Mouse (Mus musculus) layer of hippocampus, postnatal 14 days (tissue): ENCODE data around the gene Nle1. TPM values are rescaled to one million over a fixed set of nuclear protein-coding genes. Genes with fewer than 3 reads are reported as not detected.
A peak's percentile ranks its signal among the peaks of the same experiment; 100 is the strongest.
"Not testable (repeated sequence)": the region's sequence is repeated elsewhere in the genome, so short reads cannot be mapped to it uniquely, and the experiment has no call there.

Experiments
- DNase-seq, 2 experiments: peaks; one replicate each; pipeline ENCODE4 v3.0.0; 2021 to 2022; ENCODE audit warnings: low spot score in 2 of 2, mixed read lengths in 1 of 2
- long read RNA-seq, 2 experiments: library from polyadenylated mRNA; stranded (forward); transcript quantifications; one replicate each; pipeline ENCODE4 v2.0.0; 2021
- total RNA-seq, 2 experiments: library from RNA; stranded (reverse); gene quantifications; 2 replicates each; pipeline ENCODE4 v1.2.3; 2021

Gene Nle1
- 10 to 100 TPM; 34.4 to 35.1 TPM for total RNA-seq
- long read RNA-seq, experiment 1, partial matches to known transcripts, result 16 of 44 reads
- long read RNA-seq, experiment 1, other reads (novel, unspliced or antisense), result 24 of 44 reads
- long read RNA-seq, experiment 2, transcript Nle1-201 (13 exons, 1,783 nt), result major isoform, 8 of 48 reads
- long read RNA-seq, experiment 2, partial matches to known transcripts, result 14 of 48 reads
- long read RNA-seq, experiment 2, other reads (novel, unspliced or antisense), result 26 of 48 reads

DNA sequence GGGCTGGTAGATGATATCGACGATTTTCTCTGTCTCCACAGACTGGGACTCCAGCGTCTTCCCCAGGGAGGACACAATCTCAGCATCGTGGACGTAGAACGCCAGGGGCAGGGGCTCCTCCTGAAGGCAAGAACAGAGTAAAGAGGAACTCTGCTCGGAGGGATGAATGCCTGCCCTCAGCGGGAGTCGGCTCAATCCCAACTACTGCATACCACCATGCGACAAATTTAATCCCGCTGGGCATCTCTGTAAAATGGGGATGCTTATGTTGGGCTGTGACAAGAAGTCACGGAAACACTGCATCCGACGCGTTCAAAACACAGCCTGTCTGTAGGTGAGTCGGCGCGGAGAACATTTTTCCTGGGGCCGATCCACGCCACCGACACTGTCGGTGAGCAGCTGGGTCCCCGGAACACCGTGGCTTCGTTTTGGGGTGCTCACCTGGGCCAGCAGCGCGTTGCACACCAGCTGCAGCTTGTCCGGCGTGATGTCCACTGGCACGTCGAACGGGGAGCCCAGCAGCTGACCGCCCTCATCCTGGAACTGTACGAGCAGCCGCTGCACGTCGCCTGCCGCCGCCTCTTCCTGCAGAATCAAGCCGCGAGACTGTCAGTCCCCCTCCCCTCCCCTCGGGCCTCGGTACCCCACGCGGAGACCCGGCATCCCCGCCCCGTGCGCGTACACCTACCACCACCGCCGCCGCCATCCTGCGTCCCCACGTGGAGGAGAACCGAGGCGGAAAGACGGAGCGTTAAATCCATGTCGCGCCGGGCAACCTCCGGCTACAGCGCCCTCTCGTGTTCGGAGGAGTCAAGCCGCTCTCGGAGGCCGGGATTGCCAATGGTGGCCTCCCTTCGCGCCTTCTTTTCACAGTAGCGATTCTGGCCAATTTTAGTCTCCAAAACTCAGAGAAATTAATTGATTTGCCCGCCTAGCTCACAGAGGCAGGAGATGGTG is at the start of gene Nle1:
Nle1 (minus strand) TSS at position 761 of the 957 bp plus-strand sequence.
- peak; percentile 93 for DNase-seq

DNA sequence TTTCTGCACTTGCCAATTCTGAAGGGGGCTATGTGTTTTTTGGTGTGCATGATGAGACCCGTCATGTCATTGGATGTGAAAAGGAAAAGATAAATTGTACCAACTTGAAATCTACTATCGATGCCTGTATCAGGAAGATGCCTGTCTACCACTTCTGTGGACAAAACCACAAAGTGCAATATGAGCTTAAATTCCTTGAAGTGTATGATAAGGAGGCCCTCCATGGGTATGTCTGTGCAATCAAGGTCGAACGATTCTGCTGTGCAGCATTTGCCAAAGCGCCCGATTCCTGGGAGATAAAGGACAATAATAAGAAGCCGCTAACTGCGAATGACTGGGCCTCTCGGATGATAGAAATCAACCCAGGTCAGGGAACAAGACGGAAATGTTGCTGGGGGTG is 48.7 kb upstream of the Nle1 start:
- no peak for DNase-seq

DNA sequence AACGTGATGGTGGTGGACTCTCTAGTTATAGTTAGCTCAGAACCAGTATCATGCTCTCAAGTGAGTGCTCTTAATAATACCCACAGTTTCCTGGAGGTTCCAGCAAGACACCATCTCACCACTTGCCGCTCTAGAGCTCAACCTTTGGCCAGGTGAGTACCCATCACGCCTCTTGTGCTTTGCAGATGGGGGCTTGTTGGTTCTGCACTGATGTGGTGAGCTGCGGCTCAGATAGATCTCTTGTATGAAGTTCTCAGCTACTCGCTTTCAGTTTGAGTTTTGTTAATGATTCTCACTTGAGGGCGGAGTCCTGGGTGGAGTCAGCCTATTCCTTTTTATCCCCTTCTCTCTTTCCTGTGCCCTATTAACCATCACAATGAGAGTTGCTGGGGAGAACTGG is 46.4 kb upstream of the Nle1 start:
- no peak for DNase-seq

DNA sequence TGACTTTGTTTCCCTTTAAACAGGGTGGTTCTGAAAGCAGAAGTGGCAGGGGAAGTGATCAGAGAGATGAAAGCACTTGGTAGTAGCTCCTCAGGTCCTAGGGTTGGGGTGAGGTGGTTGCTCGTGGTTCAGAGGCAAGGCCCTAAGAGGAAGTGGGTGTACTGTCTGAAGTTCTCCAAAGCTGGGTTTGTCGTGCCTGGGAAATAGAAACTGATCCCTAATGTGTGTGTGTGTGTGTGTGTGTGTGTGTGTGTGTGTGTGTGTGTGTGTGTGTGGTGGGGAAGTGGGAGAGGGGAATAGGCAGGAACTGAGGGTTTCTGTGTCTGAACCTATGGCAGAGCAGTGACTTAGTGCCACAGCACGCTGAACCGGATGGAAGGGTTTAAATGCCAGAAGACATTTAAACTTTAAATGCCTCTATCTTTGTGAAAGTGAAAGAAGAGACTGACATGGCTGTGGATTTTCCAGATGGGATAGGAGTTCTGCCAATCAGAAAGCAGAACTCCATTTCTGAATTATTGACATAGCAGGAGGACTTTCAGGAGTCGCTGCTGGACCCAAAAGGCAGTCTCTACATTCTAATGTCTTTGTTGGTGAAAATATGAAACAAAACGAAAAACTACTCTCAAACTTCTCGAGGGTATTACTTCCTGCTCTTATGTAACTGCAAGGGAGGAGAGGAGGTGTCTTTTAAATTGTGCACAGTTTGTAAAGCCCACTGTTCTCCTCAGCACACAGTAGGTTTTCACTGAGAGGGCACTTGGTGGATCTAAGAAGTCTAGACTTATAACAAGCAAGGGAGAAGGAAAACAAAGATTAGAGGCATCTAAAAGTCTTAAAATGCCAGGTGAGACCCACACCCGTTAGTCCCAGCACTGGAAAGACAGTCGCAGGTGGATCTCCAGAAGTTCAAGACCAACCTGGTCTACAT is 44.7 kb upstream of the Nle1 start:
- DNase-seq, result no peak

DNA sequence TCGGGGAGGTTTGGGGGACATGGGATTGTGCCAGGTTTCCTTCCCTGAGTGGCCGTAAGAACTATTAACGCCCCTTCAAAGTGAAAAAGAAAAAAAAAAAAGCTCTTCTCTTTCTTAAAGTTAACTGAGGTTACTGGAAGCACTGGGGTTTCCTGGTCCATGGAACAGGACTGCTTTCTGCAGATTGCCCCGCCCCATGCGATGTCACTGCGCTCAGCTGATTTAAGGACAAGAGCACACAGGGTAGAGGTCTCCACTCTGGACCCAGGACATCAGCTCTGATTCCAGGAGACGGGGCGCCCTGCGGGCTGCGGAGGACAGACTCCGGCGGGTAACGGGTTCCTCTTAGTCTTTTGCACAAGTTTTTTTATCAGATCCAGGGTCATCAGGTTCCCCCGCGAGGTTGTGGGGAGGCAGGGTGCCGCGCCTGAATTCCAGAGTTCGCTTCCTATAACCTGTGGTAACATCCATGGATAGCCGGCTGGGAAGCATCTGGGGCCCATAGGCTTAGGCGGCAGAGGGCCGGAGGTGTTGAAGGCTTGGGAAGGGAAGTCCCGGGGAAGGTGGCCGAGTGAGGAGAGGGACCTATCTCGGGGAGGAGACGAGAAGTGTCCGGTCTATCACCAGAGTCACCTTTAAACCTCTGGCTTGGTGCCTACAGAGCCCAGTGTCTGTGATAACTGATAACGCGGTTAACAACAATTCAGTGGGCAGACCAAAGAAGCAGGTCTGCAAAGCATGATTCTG is 43.8 kb upstream of the Nle1 start:
- DNase-seq, result no peak

DNA sequence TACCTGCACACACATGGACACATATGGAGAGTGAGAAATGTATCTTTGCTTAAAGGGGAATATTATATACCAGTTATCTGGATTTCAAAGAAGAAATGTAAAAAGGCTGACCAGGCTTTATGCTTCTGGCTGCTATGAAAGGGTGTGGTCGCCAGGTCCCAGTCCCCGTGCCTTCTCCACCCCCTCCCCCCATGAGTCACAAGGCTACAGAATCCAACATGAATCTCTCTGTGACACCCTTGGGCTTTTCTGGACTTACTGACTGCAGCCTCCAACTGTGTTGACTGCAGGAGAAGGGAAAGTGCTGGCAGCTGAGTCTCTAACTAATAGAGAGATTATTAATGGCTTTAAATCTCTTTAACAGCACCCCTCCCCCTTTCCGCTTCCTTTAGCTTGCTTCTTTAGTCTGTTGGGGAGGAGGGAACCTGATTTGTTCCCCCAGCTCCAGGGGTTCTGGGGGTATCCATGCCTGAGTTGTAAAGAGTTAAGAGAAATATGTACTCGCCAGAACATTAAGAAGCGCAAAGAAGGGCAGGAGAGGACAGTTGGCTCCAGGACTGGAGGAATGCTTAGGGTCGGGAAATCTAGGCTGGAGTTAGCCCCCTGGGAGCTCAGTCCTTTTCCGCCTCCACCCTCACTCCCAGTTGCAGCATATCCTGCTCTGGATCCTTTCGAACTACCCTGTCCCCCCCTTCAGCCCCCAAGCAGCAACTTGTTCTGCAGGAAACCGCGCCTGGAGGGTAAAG is 42.7 kb upstream of the Nle1 start, which contains the start of gene Slfn5:
Slfn5 (plus strand) TSS at position 614 of the 746 bp plus-strand sequence.
- no peak for DNase-seq

DNA sequence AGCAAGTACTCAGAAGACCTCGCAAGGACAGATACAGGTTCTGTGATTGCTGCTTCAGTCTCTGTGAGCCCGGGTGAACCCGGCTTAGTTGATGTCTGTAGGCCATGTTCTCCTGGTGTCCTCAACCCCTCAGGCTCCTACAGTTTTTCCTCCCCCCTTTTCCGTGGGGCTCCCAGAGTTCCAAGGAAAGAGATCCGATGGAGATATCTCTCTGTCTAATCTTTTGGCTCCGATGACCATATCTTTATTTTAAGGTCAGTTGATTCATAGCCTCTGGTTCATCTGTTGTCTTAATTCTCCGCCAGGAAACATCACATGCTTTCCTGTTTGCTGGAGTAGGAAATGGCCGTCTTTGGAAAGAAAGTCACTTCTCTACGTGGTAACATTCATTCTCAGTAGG is 40.8 kb upstream of the Nle1 start:
- no peak for DNase-seq

DNA sequence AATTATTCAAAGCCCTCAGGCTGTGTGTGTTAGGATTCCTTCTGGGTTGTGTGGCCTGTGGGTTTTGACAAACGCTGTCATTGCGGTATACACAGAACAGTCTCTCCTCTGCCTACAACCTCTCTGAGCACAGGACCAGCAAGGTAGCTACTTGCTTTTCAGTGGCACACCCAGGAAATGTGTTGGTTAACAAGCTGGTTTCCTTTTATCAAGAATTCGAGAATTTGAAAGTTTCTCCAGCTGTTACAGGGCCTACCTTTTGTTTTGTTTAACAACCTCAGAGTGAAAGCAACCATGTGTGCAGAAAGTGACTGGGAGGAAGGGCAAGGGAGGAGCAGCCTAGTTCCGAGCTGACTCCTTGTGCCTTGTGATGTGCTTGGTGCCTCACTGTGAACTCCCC is 39.2 kb upstream of the Nle1 start:
- DNase-seq, result no peak

DNA sequence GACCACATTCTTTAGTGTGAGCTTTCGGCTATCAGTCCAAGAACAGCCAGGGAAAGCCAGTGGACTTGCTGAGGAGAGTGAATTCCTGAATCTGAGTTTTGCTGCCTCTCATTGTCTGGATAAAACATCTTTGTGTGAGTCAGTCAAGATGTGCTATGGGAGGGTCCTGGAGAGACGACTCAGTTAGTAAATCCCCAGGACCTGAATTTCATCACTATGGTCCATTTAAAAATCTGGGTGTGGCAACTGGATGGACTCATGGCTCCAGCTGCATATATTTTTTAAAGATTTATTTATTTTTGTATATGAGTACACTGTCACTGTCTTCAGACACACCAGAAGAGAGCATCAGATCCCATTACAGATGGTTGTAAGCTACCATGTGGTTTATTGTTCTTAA is 37.4 kb upstream of the Nle1 start:
- DNase-seq, result no peak

DNA sequence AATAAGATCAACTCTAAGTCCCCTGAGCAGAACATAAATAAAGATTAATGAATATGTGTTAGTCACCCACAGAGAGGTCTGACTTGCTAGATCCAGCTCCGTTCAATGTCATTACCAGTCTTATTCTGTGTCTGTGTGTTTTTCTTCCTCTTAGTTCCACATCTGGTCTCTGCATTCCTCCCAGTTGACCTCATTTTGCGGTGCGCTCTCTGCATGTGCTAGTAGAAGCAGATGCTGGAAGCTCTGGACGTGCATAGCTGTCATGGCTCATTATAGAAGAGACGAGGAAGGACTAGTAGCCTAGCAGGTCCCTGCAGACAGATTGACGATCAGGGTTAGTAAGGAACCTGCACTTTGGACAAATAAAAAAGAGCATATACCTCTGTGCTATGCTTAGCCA is 35.1 kb upstream of the Nle1 start:
- DNase-seq, result no peak

DNA sequence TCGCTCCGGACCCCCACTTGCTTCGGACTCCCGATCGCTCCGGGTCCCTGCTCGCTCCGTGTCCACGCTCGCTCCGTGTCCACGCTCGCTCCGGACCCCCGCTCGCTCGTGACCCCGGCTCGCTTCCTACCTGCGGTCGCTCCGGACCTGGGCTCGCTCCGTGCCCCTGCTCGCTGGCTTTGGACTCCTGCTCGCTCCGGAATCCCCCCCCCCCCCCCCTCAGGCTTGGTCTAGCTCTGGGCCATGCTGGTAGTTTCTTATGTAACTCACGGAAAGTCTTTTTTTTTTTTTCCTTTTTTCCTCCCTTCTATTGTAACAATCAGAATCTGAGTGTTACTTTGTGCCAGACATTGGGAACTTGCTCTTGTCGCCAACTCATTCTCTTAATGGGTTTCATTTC is 25.0 kb upstream of the Nle1 start:
- no peak for DNase-seq

DNA sequence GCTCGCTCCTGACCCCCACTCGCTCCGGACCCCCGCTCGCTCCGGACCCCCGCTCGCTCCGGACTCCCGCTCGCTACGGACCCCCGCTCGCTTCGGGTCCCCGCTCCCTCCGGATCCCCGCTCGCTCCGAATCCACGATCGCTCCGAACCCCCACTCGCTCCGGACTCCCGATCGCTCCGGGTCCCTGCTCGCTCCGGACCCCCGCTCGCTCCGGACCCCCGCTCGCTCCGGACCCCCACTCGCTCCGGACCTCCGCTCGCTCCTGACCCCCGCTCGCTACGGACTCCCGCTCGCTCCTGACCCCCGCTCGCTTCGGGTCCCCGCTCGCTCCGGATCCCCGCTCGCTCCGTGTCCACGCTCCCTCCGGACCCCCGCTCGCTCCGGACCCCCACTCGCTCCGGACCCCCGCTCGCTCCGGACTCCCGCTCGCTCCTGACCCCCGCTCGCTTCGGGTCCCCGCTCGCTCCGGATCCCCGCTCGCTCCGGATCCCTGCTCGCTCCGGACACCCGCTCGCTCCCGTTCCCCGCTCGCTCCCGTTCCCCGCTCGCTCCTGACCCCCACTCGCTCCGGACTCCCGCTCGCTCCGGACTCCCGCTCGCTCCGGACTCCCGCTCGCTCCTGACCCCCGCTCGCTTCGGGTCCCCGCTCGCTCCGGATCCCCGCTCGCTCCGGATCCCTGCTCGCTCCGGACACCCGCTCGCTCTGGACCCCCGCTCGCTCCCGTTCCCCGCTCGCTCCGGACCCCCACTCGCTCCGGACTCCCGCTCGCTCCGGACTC is 23.6 kb upstream of the Nle1 start:
- not testable (repeated sequence) for DNase-seq

DNA sequence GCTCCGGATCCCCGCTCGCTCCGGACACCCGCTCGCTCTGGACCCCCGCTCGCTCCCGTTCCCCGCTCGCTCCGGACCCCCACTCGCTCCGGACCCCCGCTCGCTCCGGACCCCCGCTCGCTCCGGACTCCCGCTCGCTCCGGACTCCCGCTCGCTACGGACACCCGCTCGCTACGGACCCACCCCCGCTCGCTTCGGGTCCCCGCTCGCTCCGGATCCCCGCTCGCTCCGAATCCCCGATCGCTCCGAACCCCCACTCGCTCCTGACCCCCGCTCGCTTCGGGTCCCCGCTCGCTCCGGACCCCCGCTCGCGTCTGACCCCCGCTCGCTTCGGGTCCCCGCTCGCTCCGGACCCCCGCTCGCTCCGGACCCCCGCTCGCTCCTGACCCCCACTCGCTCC is 22.9 kb upstream of the Nle1 start:
- not testable (repeated sequence) for DNase-seq

DNA sequence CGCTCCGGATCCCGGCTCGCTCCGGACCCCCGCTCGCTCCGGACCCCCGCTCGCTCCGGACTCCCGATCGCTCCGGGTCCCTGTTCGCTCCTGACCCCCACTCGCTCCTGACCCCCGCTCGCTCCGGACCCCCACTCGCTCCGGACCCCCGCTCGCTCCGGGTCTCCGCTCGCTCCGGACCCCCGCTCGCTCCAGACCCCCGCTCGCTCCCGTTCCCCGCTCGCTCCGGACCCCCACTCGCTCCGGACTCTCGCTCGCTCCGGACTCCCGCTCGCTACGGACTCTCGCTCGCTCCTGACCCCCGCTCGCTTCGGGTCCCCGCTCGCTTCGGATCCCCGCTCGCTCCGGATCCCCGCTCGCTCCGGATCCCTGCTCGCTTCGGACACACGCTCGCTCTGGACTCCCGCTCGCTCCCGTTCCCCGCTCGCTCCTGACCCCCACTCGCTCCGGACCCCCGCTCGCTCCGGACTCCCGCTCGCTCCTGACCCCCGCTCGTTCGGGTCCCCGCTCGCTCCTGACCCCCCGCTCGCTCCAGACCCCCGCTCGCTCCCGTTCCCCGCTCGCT is 22.3 kb upstream of the Nle1 start:
- not testable (repeated sequence) for DNase-seq

DNA sequence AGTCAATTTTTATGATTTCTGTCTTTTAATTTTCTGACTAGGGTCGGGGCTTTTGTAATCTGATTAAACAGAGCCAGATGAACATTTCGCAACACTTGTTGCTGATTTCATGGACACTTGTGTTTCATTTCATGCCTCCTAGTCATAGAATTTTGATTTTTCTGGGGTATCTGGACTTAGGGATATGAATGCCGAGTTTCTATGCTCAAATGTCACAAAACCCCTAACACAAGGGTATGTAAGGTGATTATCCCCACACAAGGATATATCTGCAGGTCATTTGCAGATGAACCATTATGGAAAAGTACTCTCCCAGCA is 21.4 kb upstream of the Nle1 start:
- DNase-seq, result no peak

DNA sequence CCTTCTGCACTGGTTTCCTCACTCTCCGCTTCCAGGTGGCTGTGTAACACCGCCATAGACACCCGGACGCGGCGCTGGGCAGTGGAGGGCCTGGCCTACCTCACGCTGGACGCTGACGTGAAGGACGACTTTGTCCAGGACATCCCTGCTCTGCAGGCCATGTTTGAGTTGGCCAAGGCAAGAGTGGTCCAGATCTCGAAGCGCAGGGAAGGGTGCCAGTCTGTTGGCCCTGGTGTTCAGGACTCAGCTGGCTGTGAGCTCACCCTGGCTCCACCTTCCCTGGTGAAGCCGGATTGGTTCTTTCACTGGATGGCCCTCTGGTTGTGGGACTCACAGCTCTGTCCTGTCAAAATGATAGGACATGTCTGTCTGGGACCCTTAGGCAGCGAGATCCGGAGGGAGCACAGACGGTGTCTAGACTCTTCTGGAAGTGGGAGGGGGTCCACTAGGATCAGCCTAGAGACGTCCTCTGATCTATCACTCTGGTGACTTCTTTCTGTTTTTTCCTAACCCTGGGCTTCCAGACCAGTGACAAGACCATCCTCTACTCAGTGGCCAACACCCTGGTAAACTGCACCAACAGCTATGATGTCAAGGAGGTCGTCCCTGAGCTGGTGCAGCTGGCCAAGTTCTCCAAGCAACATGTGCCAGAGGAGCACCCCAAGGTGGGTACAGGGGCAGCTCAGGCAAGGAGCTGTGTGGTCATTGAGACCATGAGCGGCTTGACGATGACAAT is 20.9 kb upstream of the Nle1 start:
- no peak for DNase-seq

DNA sequence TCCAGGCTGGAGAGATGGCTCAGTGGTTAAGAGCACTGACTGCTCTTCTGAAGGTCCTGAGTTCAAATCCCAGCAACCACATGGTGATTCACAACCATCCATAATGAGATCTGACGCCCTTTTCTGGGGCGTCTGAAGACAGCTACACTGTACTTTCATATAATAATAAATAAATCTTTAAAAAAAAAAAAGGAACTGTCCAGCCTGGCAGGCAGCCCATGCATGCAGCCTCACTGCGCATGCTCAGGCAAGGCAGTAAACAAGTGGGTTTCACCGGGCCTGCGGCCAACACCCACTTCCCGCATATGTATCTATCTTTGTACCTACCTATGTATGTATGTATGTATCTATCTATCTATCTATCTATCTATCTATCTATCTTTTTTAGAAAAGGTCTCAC is 15.7 kb upstream of the Nle1 start:
- DNase-seq, result not testable (repeated sequence)

DNA sequence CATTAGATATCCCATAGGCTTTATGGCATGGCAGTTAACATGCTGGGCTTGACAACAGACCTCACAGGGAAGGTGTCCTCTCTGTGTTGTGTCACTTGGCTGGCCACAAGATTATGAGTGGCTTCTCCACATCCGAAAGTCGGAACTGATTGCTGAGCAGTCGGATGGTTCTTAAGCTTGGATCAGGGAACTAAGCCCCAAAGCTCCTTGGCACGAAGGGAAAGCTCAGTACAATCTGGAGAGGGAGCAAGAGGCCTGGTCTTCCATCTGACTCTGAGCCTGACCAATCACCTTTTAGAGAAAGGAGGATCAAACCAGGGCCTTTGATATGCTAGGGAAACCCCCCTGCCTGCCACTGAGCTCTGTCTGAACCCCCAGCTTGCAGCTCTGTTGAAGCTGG is 13.5 kb upstream of the Nle1 start:
- DNase-seq, result no peak
